Mouse (Mus musculus): ENCODE results near the gene Serpina3b. TPM values are rescaled to one million over a fixed set of nuclear protein-coding genes. Genes with fewer than 3 reads are reported as not detected.

Serpina3b gene
- polyA plus RNA-seq, 1 experiment from 2014 or later: not detected

Other genes with a start within 250 kb of the Serpina3b start
- gene Serpina1c, start 223.1 kb upstream of the Serpina3b start, polyA plus RNA-seq (2015; fragmentation: Nextera tagmentation; extraction: Ambion mirVana): 0.62 and 7.2 TPM in 2 replicates
- 0.85 and 7.3 TPM in 2 replicates for gene Serpina1e, start 169.0 kb upstream of the Serpina3b start, polyA plus RNA-seq (2015; fragmentation: Nextera tagmentation; extraction: Ambion mirVana)
- 0.14 TPM in 1 of 2 replicates, not detected in the other for gene Serpina11, start 138.0 kb upstream of the Serpina3b start, polyA plus RNA-seq (2015; fragmentation: Nextera tagmentation; extraction: Ambion mirVana)
- 0.38 and 1.1 TPM in 2 replicates for gene Serpina9, start 114.2 kb upstream of the Serpina3b start, polyA plus RNA-seq (2015; fragmentation: Nextera tagmentation; extraction: Ambion mirVana)
- gene Serpina12, start 83.6 kb upstream of the Serpina3b start, polyA plus RNA-seq (2015; fragmentation: Nextera tagmentation; extraction: Ambion mirVana): 0.14 TPM in 1 of 2 replicates, not detected in the other
- not detected in 2 replicates for gene Serpina5, start 26.9 kb upstream of the Serpina3b start, polyA plus RNA-seq (2015; fragmentation: Nextera tagmentation; extraction: Ambion mirVana)
- not detected in 2 replicates for gene Serpina3a, start 15.3 kb upstream of the Serpina3b start, polyA plus RNA-seq (2015; fragmentation: Nextera tagmentation; extraction: Ambion mirVana)
- 0.06 and 0.28 TPM in 2 replicates for gene Serpina3c, start 25.9 kb downstream of the Serpina3b start, polyA plus RNA-seq (2015; fragmentation: Nextera tagmentation; extraction: Ambion mirVana)
- 0.06 and 0.14 TPM in 2 replicates for gene Serpina3f, start 86.5 kb downstream of the Serpina3b start, polyA plus RNA-seq (2015; fragmentation: Nextera tagmentation; extraction: Ambion mirVana)
- gene Serpina3g, start 108.2 kb downstream of the Serpina3b start, polyA plus RNA-seq (2015; fragmentation: Nextera tagmentation; extraction: Ambion mirVana): 2.7 and 4.0 TPM in 2 replicates
- 0.23 and 0.68 TPM in 2 replicates for gene Serpina3i, start 135.1 kb downstream of the Serpina3b start, polyA plus RNA-seq (2015; fragmentation: Nextera tagmentation; extraction: Ambion mirVana)
- gene Serpina3j, start 186.6 kb downstream of the Serpina3b start, polyA plus RNA-seq (2015; fragmentation: Nextera tagmentation; extraction: Ambion mirVana): not detected in 2 replicates
- not detected in 2 replicates for gene Serpina3k, start 210.5 kb downstream of the Serpina3b start, polyA plus RNA-seq (2015; fragmentation: Nextera tagmentation; extraction: Ambion mirVana)
- not detected in 2 replicates for gene Serpina3m, start 210.5 kb downstream of the Serpina3b start, polyA plus RNA-seq (2015; fragmentation: Nextera tagmentation; extraction: Ambion mirVana)

Data from lung, embryonic 16.5 days (tissue).